Mouse (Mus musculus) limb, embryonic 14.5 days (tissue): ENCODE results near the gene Zfp385b. TPM values are rescaled to one million over a fixed set of nuclear protein-coding genes. Genes with fewer than 3 reads are reported as not detected.

Experiments used
- ATAC-seq: fragments of 200-750 bp; cut with Nextera tagmentation; 2 replicates; pipeline ENCODE4 v1.8.0; 2017; ENCODE audit warnings: low read depth, moderate number of reproducible peaks, moderate TSS enrichment; ENCODE audit not compliant: low FRiP score
- DNase-seq: peaks from one replicate; pipeline ENCODE4 v3.0.0-alpha.2; 2015; ENCODE audit warnings: low spot score
- H3K27ac ChIP-seq: fragments of 300-500 bp; sonication (generic); replicated peaks from 2 replicates; pipeline ENCODE4 v1.5.1; 2014; ENCODE audit warnings: low read depth, mild to moderate bottlenecking, low read length, moderate library complexity, mixed read lengths
- H3K27me3 ChIP-seq: fragments of 300-500 bp; sonication (generic); 2 replicates; pipeline ENCODE4 v1.6.1; 2014; ENCODE audit warnings: low read length, mixed read lengths; ENCODE audit not compliant: control insufficient read depth, insufficient read depth
- H3K36me3 ChIP-seq: fragments of 300-500 bp; sonication (generic); 2 replicates; pipeline ENCODE4 v1.6.1; 2014; ENCODE audit warnings: mild to moderate bottlenecking, low read length, moderate library complexity, mixed read lengths; ENCODE audit not compliant: control insufficient read depth, insufficient read depth
- H3K4me1 ChIP-seq: fragments of 300-500 bp; sonication (generic); 2 replicates; pipeline ENCODE4 v1.6.1; 2014; ENCODE audit warnings: antibody characterized with exemption, low read length, mixed read lengths; ENCODE audit not compliant: control insufficient read depth, insufficient read depth
- H3K4me2 ChIP-seq: fragments of 300-500 bp; sonication (generic); replicated peaks from 2 replicates; pipeline ENCODE4 v1.6.1; 2014; ENCODE audit warnings: low read depth, mild to moderate bottlenecking, low read length, moderate library complexity; ENCODE audit not compliant: severe bottlenecking
- H3K4me3 ChIP-seq: fragments of 300-500 bp; sonication (generic); replicated peaks from 2 replicates; pipeline ENCODE4 v1.5.1; 2014; ENCODE audit warnings: low read length
- H3K9ac ChIP-seq: fragments of 300-500 bp; sonication (generic); 2 replicates; pipeline ENCODE4 v1.6.1; 2014; ENCODE audit warnings: mild to moderate bottlenecking, low read depth, low read length, moderate library complexity; ENCODE audit not compliant: severe bottlenecking
- H3K9me3 ChIP-seq: fragments of 300-500 bp; sonication (generic); 2 replicates; pipeline ENCODE4 v1.6.1; 2016; ENCODE audit warnings: low read length; ENCODE audit not compliant: control insufficient read depth
- POLR2A ChIP-seq: fragments of 200-500 bp; IDR thresholded peaks from 2 replicates; pipeline ENCODE4 v1.8.0; 2012; ENCODE audit warnings: inconsistent platforms, mild to moderate bottlenecking, moderate library complexity, borderline replicate concordance; ENCODE audit not compliant: insufficient read depth, insufficient read length; ENCODE audit errors: extremely low read depth
- WGBS: fragments of 180-500 bp; shearing (Covaris S2); extraction: QIAGEN DNeasy Blood & Tissue Kit; methylation state at CpG from one replicate; pipeline ENCODE4 v1.1.7; 2014; 5-methylcytosine and 5-hydroxymethylcytosine counted together
- polyA plus RNA-seq, 2 experiments: library from polyadenylated mRNA; depleted of rRNA in 1 of 2; stranded (reverse) in 1 of 2; unstranded in 1 of 2; fragments of >200 nt; fragmentation: Nextera tagmentation in 1 of 2; extraction: Ambion mirVana in 1 of 2; gene quantifications; 2 replicates each; pipeline versions ENCODE4 v1.2.1 to v1.2.3; 2012 to 2014

The Zfp385b gene
- polyA plus RNA-seq, 2 experiments: 12.0 to 13.8 TPM

- 57% methylated on average over 1 of the region's 1 CpGs for WGBS
- Histone ChIP-seq H3K4me1 (no peaks in the 10 kb centered on the region), H3K36me3 (no peaks in the 10 kb centered on the region), H3K4me2 (no peak overlapping the region), H3K9ac (no peak overlapping the region), H3K4me3 (no peak overlapping the region), H3K27me3 (no peaks in the 10 kb centered on the region), H3K9me3 (no peaks in the 10 kb centered on the region), H3K27ac (no peak overlapping the region)
- DNase-seq (no peak), ATAC-seq (no peak)
- TF ChIP-seq POLR2A: no peak
Observed at GRCm38 (mm10) chr2:77563706-77564105, 255.7 kb downstream of the Zfp385b start.

DNA sequence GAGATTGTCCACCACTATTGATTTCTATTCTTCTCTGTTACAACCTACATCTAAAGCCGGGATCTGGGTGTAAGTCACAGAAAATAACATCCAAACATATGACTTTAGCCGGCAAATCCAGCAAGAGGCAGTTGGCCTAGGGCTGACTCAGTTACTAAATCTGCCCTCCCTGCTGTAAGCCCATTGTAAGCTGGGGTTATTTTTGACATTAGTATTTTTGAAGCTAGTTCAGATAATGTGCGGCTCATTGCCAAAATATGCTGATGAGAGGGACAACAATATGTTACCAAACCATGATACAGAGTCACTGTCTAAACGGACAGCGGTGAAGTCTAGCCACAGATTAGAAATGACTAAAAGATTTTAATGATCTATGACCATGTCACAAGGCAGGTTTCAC lies 257.5 kb downstream of the Zfp385b start:
- Histone ChIP-seq H3K4me2 (no peak overlapping the region), H3K36me3 (no peaks in the 10 kb centered on the region), H3K9me3 (no peaks in the 10 kb centered on the region), H3K4me1 (no peaks in the 10 kb centered on the region), H3K27ac (no peak overlapping the region), H3K27me3 (no peaks in the 10 kb centered on the region), H3K4me3 (no peak overlapping the region), H3K9ac (no peak overlapping the region)
- no peak for DNase-seq
- no peak for TF ChIP-seq POLR2A
- ATAC-seq: no peak
- WGBS: 96% methylated on average over 5 of the region's 5 CpGs

DNA sequence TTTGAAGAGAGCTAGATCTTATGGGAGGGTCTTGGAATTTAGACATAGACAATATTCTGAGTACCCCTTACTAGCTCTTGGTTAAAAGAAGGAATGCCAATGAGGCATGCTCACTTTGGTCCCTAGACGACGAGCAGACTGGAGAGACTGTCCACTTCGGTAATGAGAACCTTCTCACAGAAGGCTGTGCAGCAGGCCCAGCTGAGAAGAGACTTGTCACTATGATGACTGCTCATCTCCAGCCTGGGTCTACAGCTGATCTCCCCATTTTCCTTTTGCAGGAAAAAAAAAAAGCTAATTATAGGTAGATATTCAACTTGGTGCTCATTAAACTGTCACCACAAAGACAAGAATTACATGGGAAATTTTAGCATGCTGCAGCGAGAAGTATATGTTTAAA lies 262.5 kb downstream of the Zfp385b start:
- H3K9me3 ChIP-seq: no peaks in the 10 kb centered on the region
- DNase-seq (no peak), ATAC-seq (no peak)
- no peak overlapping the region for H3K4me2 ChIP-seq
- 74% methylated on average over 4 of the region's 4 CpGs for WGBS
- H3K36me3 ChIP-seq: no peaks in the 10 kb centered on the region
- TF ChIP-seq POLR2A: no peak
- no peaks in the 10 kb centered on the region for H3K27me3 ChIP-seq
- no peak overlapping the region for H3K27ac ChIP-seq
- H3K9ac ChIP-seq: no peak overlapping the region
- H3K4me1 ChIP-seq: no peaks in the 10 kb centered on the region
- no peak overlapping the region for H3K4me3 ChIP-seq

DNA sequence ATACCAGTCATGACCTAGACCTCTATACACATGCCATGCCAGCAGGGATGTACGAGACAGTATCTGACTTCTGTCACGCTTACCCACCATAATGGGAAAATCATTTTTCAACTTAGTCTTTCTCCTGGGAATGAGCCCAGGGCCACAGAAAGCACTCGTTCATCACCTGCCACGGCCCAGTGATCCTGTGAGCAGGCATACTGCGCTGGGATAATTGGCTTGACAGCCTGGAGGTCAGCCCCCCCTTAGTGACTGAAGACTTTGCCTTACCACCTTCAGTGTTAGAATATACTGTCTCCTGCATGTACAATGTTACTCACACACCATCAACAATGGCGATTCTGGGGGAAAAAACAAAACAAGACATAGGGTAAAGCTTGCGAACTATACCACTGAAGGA lies 263.5 kb downstream of the Zfp385b start:
- Histone ChIP-seq H3K27me3 (no peaks in the 10 kb centered on the region), H3K4me1 (no peaks in the 10 kb centered on the region), H3K4me2 (no peak overlapping the region), H3K27ac (no peak overlapping the region), H3K4me3 (no peak overlapping the region), H3K9me3 (no peaks in the 10 kb centered on the region), H3K36me3 (no peaks in the 10 kb centered on the region), H3K9ac (no peak overlapping the region)
- WGBS: 71% methylated on average over 7 of the region's 7 CpGs
- DNase-seq (no peak), ATAC-seq (no peak)
- no peak for TF ChIP-seq POLR2A

GRCm38 (mm10) chr2:77552675-77553074 lies 266.8 kb downstream of the Zfp385b start:
- 48% methylated on average over 8 of the region's 8 CpGs for WGBS
- TF ChIP-seq POLR2A: no peak
- Histone ChIP-seq H3K9me3 (no peaks in the 10 kb centered on the region), H3K9ac (no peak overlapping the region), H3K27me3 (no peaks in the 10 kb centered on the region), H3K4me1 (no peaks in the 10 kb centered on the region), H3K36me3 (no peaks in the 10 kb centered on the region), H3K4me3 (no peak overlapping the region), H3K4me2 (no peak overlapping the region), H3K27ac (no peak overlapping the region)
- no peak for ATAC-seq
- no peak for DNase-seq

DNA sequence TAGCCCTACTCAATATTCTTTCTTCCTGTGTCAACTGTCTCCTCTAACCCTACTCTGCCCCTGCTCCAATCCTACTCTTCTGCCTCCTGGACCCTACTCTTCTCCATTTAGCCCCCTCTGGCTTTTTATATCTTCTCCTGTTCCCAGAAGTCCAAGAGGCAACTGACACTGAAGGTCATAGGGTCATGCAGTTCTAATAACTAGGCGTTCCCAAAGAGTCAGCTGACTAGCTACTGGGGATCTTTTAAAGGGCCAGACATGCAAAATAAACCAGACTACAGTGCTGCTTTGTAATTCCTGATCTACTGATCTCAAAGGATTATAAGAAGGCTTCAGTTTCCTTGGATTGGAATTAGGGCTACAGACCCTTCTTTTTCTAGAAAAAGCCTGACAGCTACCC lies 276.1 kb downstream of the Zfp385b start:
- Histone ChIP-seq H3K4me3 (no peak overlapping the region), H3K9ac (no peak overlapping the region), H3K9me3 (no peaks in the 10 kb centered on the region), H3K36me3 (no peaks in the 10 kb centered on the region), H3K27ac (no peak overlapping the region), H3K4me1 (no peaks in the 10 kb centered on the region), H3K27me3 (no peaks in the 10 kb centered on the region), H3K4me2 (no peak overlapping the region)
- ATAC-seq (no peak), DNase-seq (no peak)
- no peak for TF ChIP-seq POLR2A
- 23% methylated on average over 1 of the region's 1 CpGs for WGBS
